Mouse (Mus musculus): Measurements from ENCODE around the gene Grpel1. TPM values are rescaled to one million over a fixed set of nuclear protein-coding genes. Genes with fewer than 3 reads are reported as not detected.

The Grpel1 gene
- total and polyA plus RNA-seq, 3 experiments = 16.7 to 32.9 (median 20.8) TPM

GRCm38 (mm10) chr5:36429551-36429950 is 35.2 kb upstream of the Grpel1 start:
- H3K4me1 ChIP-seq (ENCODE audit: insufficient read depth, low read depth, low read length) = no peaks in the 10 kb centered on the region
- TF ChIP-seq CTCF (IDR thresholded peaks at IDR 0.05; ENCODE audit: low read depth, low read length) = no peak
- no peak for TF ChIP-seq POLR2AphosphoS5 (IDR thresholded peaks at IDR 0.05; ENCODE audit: insufficient replicate concordance, low read depth, low read length)
- no peak for TF ChIP-seq TAL1 (conservative IDR thresholded peaks at IDR 0.05; ENCODE audit: low read depth, low read length)
- TF ChIP-seq GATA2 (IDR thresholded peaks at IDR 0.05; ENCODE audit: borderline replicate concordance, low read depth, low read length) = no peak
- TF ChIP-seq GATA1 (IDR thresholded peaks at IDR 0.05; ENCODE audit: borderline replicate concordance, low read length) = no peak
- H3K36me3 ChIP-seq (replicated peaks) = no peaks in the 10 kb centered on the region
- H3K27me3 ChIP-seq (ENCODE audit: insufficient read depth, low read length) = no peaks in the 10 kb centered on the region; the same call in 1 of the 2 replicates
- H3K4me3 ChIP-seq (ENCODE audit: low read depth, low read length) = no peak overlapping the region
- no peaks in the 10 kb centered on the region for H3K9me3 ChIP-seq (replicated peaks)
- DNase-seq (ENCODE audit: low spot score) = no peak
- no peak for ATAC-seq (ENCODE audit: extremely low read depth, insufficient number of reproducible peaks, low FRiP score, poor library complexity, severe bottlenecking)

- H3K4me1 ChIP-seq (ENCODE audit: insufficient read depth, low read depth, low read length) = no peaks in the 10 kb centered on the region
- DNase-seq (ENCODE audit: low spot score) (no peak), ATAC-seq (ENCODE audit: extremely low read depth, insufficient number of reproducible peaks, low FRiP score, poor library complexity, severe bottlenecking) (no peak)
- no peaks in the 10 kb centered on the region for H3K9me3 ChIP-seq (replicated peaks)
- no peak for TF ChIP-seq POLR2AphosphoS5 (IDR thresholded peaks at IDR 0.05; ENCODE audit: insufficient replicate concordance, low read depth, low read length)
- no peak for TF ChIP-seq CTCF (IDR thresholded peaks at IDR 0.05; ENCODE audit: low read depth, low read length)
- TF ChIP-seq GATA2 (IDR thresholded peaks at IDR 0.05; ENCODE audit: borderline replicate concordance, low read depth, low read length) = no peak
- H3K4me3 ChIP-seq (ENCODE audit: low read depth, low read length) = no peak overlapping the region
- H3K36me3 ChIP-seq (replicated peaks) = no peaks in the 10 kb centered on the region
- H3K27me3 ChIP-seq (ENCODE audit: insufficient read depth, low read length) = peaks cover 6% of the 10 kb centered on the region; the same call in 1 of the 2 replicates
Observed at GRCm38 (mm10) chr5:36431711-36432110, 33.1 kb upstream of the Grpel1 start.

DNA sequence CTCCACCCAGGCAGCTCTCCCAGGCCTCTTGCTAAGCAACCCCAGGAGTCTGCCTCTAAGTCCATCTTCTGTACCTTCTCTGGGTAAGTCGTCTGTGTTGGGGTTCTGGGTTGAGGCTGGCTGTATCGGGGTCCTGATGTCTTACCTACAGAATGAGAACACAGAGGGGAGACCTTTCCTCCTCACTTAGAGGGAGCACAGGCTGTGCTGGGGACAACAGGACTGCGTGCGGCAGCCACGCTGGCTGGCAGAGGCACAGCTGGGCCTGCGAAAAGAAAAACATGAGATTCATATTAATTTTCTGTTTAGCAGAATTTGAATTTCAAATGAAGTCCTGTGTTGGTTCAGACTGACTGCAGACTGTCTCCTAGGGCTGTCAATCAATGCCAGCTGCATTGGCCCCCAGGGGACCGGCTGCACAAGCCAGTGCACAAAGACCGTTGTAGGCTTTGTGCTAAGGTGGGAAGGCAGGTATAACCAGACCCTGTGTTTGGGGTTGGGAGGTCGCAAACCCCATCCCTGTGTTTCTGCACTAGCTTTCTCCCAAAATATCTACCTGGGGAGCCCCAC is 30.3 kb upstream of the Grpel1 start:
- Histone ChIP-seq H3K36me3 (replicated peaks) (no peaks in the 10 kb centered on the region), H3K4me3 (ENCODE audit: low read depth, low read length) (no peak overlapping the region), H3K27me3 (ENCODE audit: insufficient read depth, low read length) (peaks cover 17% of the 10 kb centered on the region), H3K9me3 (replicated peaks) (no peaks in the 10 kb centered on the region), H3K4me1 (ENCODE audit: insufficient read depth, low read depth, low read length) (no peaks in the 10 kb centered on the region)
- no peak for ATAC-seq (ENCODE audit: extremely low read depth, insufficient number of reproducible peaks, low FRiP score, poor library complexity, severe bottlenecking)
- TF ChIP-seq CTCF (IDR thresholded peaks at IDR 0.05; ENCODE audit: low read depth, low read length) (no peak), GATA2 (IDR thresholded peaks at IDR 0.05; ENCODE audit: borderline replicate concordance, low read depth, low read length) (no peak), GATA1 (IDR thresholded peaks at IDR 0.05; ENCODE audit: borderline replicate concordance, low read length) (no peak), POLR2AphosphoS5 (IDR thresholded peaks at IDR 0.05; ENCODE audit: insufficient replicate concordance, low read depth, low read length) (no peak)
- DNase-seq (ENCODE audit: low spot score) = no peak

- ATAC-seq (ENCODE audit: extremely low read depth, insufficient number of reproducible peaks, low FRiP score, poor library complexity, severe bottlenecking) = no peak
- DNase-seq (ENCODE audit: low spot score) = no peak
- Histone ChIP-seq H3K27me3 (ENCODE audit: insufficient read depth, low read length) (peaks cover 24% of the 10 kb centered on the region), H3K36me3 (replicated peaks) (no peaks in the 10 kb centered on the region), H3K4me1 (ENCODE audit: insufficient read depth, low read depth, low read length) (no peaks in the 10 kb centered on the region), H3K9me3 (replicated peaks) (no peaks in the 10 kb centered on the region), H3K4me3 (ENCODE audit: low read depth, low read length) (no peak overlapping the region)
- TF ChIP-seq TAL1 (conservative IDR thresholded peaks at IDR 0.05; ENCODE audit: low read depth, low read length) (no peak), POLR2AphosphoS5 (IDR thresholded peaks at IDR 0.05; ENCODE audit: insufficient replicate concordance, low read depth, low read length) (no peak), CTCF (IDR thresholded peaks at IDR 0.05; ENCODE audit: low read depth, low read length) (no peak), GATA2 (IDR thresholded peaks at IDR 0.05; ENCODE audit: borderline replicate concordance, low read depth, low read length) (no peak), GATA1 (IDR thresholded peaks at IDR 0.05; ENCODE audit: borderline replicate concordance, low read length) (no peak)
Observed at GRCm38 (mm10) chr5:36436858-36437257, 27.9 kb upstream of the Grpel1 start.

DNA sequence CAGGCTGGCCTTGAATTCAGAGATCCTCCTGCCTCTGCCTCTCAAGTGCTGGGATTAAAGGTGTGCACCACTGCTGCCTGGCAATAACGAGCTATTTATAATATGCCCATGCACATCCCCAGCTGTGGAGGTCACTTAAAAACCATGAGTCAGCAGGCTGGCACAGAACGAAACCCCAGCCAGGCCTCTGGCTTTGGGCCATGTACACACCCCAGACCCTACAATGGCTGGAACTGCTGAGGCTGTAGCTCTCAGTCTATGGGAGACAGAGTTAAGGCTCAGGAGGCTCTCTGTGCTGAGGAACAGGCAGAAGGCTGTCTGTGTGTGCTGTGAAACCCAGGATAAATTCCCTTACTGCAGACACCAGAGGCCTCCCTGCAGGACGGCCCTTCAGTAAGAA is 24.1 kb upstream of the Grpel1 start:
- peaks cover 39% of the 10 kb centered on the region for H3K27me3 ChIP-seq (ENCODE audit: insufficient read depth, low read length)
- H3K4me3 ChIP-seq (ENCODE audit: low read depth, low read length) = no peak overlapping the region
- TF ChIP-seq TAL1 (conservative IDR thresholded peaks at IDR 0.05; ENCODE audit: low read depth, low read length) (no peak), GATA2 (IDR thresholded peaks at IDR 0.05; ENCODE audit: borderline replicate concordance, low read depth, low read length) (no peak), CTCF (IDR thresholded peaks at IDR 0.05; ENCODE audit: low read depth, low read length) (no peak), POLR2AphosphoS5 (IDR thresholded peaks at IDR 0.05; ENCODE audit: insufficient replicate concordance, low read depth, low read length) (no peak), GATA1 (IDR thresholded peaks at IDR 0.05; ENCODE audit: borderline replicate concordance, low read length) (no peak)
- no peaks in the 10 kb centered on the region for H3K4me1 ChIP-seq (ENCODE audit: insufficient read depth, low read depth, low read length)
- H3K36me3 ChIP-seq (replicated peaks) = no peaks in the 10 kb centered on the region
- ATAC-seq (ENCODE audit: extremely low read depth, insufficient number of reproducible peaks, low FRiP score, poor library complexity, severe bottlenecking) (no peak), DNase-seq (ENCODE audit: low spot score) (no peak)
- no peaks in the 10 kb centered on the region for H3K9me3 ChIP-seq (replicated peaks)

GRCm38 (mm10) chr5:36444611-36445010 is 20.2 kb upstream of the Grpel1 start:
- no peaks in the 10 kb centered on the region for H3K36me3 ChIP-seq (replicated peaks)
- no peaks in the 10 kb centered on the region for H3K9me3 ChIP-seq (replicated peaks)
- DNase-seq (ENCODE audit: low spot score) (no peak), ATAC-seq (ENCODE audit: extremely low read depth, insufficient number of reproducible peaks, low FRiP score, poor library complexity, severe bottlenecking) (no peak)
- no peak for TF ChIP-seq TAL1 (conservative IDR thresholded peaks at IDR 0.05; ENCODE audit: low read depth, low read length)
- no peaks in the 10 kb centered on the region for H3K4me1 ChIP-seq (ENCODE audit: insufficient read depth, low read depth, low read length)
- H3K4me3 ChIP-seq (ENCODE audit: low read depth, low read length) = no peak overlapping the region
- peaks cover 38% of the 10 kb centered on the region for H3K27me3 ChIP-seq (ENCODE audit: insufficient read depth, low read length)

GRCm38 (mm10) chr5:36445028-36445427 is 19.8 kb upstream of the Grpel1 start:
- ATAC-seq (ENCODE audit: extremely low read depth, insufficient number of reproducible peaks, low FRiP score, poor library complexity, severe bottlenecking) (no peak), DNase-seq (ENCODE audit: low spot score) (no peak)
- Histone ChIP-seq H3K36me3 (replicated peaks) (no peaks in the 10 kb centered on the region), H3K27me3 (ENCODE audit: insufficient read depth, low read length) (peaks cover 40% of the 10 kb centered on the region), H3K9me3 (replicated peaks) (no peaks in the 10 kb centered on the region), H3K4me1 (ENCODE audit: insufficient read depth, low read depth, low read length) (no peaks in the 10 kb centered on the region), H3K4me3 (ENCODE audit: low read depth, low read length) (no peak overlapping the region)
- TF ChIP-seq CTCF (IDR thresholded peaks at IDR 0.05; ENCODE audit: low read depth, low read length) = no peak
- no peak for TF ChIP-seq TAL1 (conservative IDR thresholded peaks at IDR 0.05; ENCODE audit: low read depth, low read length)
- no peak for TF ChIP-seq GATA1 (IDR thresholded peaks at IDR 0.05; ENCODE audit: borderline replicate concordance, low read length)
- TF ChIP-seq POLR2AphosphoS5 (IDR thresholded peaks at IDR 0.05; ENCODE audit: insufficient replicate concordance, low read depth, low read length) = no peak
- TF ChIP-seq GATA2 (IDR thresholded peaks at IDR 0.05; ENCODE audit: borderline replicate concordance, low read depth, low read length) = no peak
